Mouse (Mus musculus) stomach, postnatal 0 days (tissue): ENCODE data around the gene Acp4.

Experiments used
- CTCF ChIP-seq: IDR thresholded peaks from 2 replicates; pipeline ENCODE4 v1.5.1; 2016; ENCODE audit warnings: antibody characterized with exemption, low read depth, mild to moderate bottlenecking, moderate library complexity
- EP300 ChIP-seq: optimal IDR thresholded peaks from 2 replicates; pipeline ENCODE3; 2016; ENCODE audit warnings: antibody characterized with exemption

DNA sequence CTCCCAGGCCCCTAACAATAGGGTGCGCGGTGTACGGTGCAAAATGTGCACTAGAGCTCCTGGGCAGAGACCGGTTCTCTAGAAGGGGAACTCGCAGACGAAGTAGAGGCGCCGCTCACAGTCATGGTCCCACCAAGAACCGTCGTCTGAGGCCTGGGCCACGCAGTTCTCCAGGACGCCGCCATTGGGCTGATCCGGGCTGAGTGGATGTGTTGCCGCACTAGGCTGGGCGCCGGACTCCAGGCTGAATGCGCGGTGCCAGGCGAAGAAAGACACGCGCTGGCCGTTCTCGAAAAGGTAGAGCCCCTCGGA lies 47.2 kb upstream of the Acp4 start:
- TF ChIP-seq CTCF (no peak), EP300 (no peak)
